Mouse (Mus musculus): ENCODE measurements around the gene Rcc1l. TPM values are rescaled to one million over a fixed set of nuclear protein-coding genes. Genes with fewer than 3 reads are reported as not detected.

Gene Rcc1l
- total RNA-seq, 2 experiments from 2014 or later: 18.6 to 20.4 TPM

GRCm38 (mm10) chr5:134170167-134170566 lies 6.4 kb downstream of the Rcc1l start:
- no peak for DNase-seq

DNA sequence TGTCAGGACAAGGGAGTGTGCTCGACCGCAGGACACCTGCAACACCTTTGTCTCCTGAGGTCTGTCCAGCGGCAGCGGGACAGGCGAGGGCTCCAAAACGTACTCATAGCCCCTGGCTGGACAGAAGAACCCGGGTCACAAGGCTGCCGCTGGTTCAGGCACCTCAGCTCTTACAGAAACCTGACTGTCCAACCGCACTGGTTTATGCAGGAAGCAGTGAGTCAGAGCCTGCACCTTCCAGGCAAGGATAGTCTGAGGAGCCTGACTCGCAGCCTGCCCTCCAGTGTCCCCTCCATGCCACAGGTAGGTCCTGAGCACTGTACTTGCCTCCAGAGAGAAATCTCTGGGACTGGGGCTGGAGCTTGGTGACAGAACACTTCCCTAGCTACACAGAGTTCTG lies 7.3 kb downstream of the Rcc1l start:
- DNase-seq: no peak

DNA sequence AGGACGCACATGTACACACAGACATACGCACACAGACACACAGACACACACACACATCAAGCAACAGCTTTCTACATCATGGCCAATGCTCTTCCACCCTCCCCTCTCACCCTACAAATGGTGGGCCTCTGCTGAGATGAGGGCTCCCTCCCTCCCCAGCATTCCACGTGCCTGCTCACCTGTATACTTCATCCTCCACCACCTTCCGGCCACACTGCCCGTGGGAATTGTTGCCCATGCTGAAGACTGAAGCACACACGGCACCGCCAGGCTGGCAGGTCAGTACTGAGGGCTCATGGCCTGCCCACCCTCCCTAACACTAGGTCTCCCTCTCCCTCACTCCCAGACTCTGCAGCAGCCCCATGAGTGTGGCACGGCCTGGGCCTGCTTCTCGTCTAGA lies 8.5 kb downstream of the Rcc1l start:
- DNase-seq: no peak

- no peak for DNase-seq
Observed at GRCm38 (mm10) chr5:134166642-134167041, 9.9 kb downstream of the Rcc1l start.

DNA sequence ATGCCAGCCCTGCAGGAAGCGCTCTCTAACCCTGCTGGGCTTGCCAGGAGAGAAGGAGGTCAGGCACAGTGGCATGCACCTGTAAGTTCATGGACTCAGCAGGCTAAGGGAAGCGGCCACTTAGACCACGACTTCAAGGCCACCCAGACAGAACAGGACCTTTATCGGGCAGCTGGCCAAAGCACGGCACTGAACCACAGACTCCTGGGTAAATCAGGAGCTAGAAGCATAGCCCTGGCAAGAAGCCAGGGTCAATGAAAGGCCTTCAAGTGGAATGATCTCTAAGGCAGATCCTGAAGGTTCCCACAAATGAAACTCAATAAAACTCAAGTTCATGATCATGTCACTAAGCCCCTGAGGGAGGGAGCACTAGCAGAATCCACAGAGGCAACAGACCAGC lies 11.9 kb downstream of the Rcc1l start:
- no peak for DNase-seq

DNA sequence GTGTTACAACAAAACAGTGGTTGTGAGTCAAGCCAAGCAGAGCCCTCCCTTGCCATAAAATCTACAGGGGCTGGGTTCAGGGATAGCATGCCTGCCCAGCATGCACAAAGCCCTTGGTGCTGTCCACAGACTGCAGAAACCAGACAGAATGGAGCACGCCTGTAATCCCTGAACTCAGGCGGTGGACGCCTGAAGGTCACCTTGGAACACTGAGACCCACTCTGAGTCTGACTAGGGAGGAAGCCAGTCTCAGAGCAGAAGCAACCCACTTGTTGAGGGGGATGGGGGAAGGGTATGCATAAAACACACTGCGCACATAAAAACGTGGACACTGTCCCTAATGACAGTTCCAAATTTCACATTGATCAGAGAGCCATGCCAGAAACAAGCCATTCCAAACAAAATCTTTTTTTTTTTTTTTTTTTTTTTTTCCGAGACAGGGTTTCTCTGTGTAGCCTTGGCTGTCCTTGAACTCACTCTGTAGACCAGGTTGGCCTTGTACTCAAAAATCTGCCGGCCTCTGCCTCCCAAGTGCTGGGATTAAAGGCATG lies 20.6 kb downstream of the Rcc1l start:
- no peak for DNase-seq

DNA sequence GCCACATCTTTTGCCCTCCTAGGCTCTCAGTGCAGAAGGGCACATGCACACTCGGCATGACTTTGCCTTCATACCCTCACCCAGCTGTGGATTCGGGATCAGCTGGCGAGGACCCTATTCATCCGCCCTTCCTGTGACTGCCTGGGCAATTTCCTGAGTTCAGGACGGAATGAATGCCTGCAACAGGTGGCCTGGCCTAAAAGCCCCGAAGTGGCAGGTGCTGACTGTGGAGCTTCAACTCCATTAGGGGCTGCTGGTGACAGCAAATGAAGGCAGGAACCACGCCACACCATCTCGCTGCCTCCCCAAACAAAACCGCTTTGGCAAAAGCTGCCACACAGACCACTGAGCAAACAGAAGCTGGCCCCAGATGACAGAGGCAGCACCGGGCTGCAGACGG lies 24.7 kb downstream of the Rcc1l start:
- no peak for DNase-seq

DNA sequence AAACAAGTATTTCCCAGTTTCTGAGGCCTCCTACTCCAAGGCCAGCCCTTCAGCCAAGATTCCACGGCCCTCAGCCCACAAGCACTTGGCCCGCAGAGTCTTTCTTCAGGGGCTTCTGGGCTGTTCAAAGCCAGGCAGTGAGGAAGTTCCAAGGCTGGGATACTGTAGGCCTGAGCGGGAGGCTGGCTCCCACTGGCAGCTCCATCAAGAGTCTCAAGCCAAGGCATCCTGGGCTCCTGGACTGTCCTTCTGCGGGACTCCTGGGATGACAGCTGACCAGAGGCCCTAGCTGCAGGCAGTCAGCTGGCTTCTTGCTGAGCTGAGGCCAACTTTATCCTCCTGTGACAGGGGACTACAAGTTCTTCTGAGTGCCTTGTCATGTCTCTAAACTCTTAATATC lies 28.4 kb downstream of the Rcc1l start:
- DNase-seq: peak; percentile 70

DNA sequence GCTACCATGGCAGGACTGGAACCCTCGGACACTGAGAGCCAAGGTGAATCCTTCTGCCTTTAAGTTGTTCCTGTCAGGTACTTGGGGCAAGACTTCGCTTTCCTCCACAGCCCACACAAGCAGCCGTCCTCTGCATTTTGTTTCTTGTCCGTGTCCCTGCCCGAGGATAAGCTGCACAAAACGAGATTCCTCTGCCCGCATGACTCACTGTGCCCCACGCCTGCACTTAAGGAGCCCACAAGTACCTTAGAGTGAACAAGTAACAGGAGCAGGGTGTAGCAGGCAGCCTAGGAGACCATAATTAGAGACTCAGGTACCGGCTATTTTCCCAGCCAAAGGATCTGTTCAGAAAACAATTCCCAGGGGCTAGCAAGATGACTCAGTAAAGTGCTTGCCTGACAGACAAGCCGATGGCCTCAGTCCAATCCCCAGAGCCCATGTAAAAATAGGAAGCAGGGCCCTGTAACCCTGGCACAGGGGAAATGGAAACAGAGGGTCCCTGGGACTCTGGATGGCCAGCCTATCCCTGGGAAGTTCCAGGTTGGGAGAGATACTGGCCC lies 29.3 kb downstream of the Rcc1l start:
- DNase-seq: no peak

DNA sequence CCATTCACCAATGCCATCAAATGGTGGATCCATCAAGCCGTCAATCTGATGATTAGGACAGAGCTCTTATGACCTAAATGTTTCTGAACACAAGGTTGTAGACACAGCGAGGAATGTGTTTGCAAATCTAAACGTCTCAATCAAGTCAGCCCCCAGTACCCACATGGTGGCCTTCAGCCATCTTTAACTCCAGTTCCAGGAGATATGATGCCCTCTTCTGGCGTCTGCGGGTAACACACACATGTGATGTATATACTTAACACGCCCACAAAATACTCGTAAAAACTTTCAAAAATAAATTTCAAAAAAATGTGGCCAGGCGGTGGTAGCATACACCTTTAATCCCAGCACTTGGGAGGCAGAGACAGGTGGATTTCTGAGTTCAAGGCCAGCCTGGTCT lies 31.6 kb downstream of the Rcc1l start:
- no peak for DNase-seq

DNA sequence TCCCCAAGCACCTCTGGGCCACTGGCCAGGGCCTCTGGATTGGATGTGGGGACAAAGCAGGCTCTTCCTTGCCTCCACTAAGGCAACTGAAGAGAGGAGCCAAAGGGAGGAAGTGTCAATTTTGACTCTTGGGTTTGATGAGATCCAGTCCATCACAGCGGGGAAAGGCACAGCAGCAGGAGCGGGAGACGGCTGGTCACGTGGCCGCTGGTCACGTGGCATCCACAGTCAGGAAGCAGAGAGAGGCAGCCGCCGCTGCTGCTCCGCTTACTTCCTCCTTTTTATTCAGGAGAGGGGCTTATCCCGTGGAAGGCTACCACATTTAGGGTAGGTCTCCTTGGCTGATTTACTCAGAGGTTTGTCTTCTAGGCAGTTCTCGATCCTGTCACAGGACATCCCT lies 34.2 kb downstream of the Rcc1l start:
- no peak for DNase-seq

GRCm38 (mm10) chr5:134141236-134141635 lies 35.3 kb downstream of the Rcc1l start:
- no peak for DNase-seq

GRCm38 (mm10) chr5:134139429-134139828 lies 37.1 kb downstream of the Rcc1l start:
- no peak for DNase-seq

DNA sequence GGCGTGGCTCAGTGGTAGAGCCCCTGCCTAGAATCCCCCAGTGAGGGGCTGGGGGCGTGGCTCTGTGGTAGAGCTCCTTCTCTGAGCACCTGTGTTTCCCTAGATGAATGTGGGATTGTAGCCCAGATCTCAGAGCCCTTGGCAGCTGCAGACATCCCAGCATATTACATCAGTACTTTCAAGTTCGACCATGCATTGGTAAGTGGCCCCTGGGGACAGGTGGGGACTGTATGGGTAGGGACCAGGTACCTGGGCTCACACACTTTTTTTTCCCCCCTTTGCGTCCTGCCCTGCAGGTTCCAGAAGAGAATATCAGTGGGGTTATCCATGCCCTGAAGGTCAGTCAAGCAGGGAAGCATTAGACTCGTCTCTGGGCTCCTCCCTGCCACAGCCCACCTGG lies 38.6 kb downstream of the Rcc1l start:
- no peak for DNase-seq

DNA sequence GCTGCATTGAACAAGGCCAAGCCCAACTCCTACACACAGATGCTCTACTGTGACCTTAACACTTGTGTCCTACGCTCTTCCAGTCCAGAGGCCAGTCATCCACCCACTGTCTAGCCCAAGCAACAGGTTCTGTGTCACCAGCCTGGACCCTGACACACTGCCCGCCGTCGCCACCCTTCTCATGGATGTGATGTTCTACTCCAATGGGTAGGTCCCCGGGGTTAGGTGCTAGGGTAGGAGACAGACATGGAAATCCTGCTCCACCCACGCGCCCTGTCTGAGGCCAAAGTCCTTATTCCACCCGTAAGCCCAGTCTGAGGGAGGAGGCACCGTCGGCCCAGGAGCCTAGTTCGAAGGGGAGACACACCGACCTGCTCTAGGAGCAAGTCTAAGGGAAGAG lies 40.6 kb downstream of the Rcc1l start:
- no peak for DNase-seq

DNA sequence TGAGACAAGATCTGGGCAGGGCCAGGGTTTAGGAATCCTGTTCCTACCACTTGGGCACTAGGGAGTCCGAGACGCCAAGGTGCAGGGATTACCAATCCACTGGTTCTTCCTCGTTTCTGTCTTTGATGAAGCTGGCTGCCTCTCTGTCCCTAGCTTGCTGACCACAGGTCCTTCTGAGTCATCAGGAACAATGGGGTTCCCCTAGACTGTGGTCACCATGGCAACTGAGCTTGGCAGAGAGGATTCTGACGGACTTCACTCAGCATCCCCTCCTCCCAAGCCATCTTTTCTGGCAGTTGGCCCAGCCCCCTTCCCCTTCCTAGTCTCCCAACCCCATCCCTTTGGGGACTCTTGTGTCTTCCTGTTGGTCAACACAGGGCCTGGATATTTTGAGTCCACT lies 45.0 kb downstream of the Rcc1l start:
- DNase-seq: no peak

DNA sequence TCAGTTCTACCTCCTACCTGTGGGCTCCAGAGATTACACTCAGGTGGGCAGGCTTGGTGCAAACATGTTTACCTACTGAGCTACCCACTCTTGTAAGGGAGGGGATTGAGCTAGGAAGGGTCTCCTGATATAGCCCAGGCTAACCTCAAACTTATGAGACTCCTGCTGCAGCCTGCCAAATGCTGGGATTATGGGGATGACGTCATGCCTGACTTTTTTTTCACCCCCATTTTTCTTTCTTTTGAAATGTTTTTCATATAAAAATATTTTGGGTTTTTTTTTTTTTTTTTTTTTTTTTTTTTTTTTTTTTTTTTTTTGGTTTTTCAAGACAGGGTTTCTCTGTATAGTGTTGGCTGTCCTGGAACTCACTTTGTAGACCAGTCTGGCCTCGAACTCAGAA lies 50.3 kb downstream of the Rcc1l start:
- DNase-seq: no peak

DNA sequence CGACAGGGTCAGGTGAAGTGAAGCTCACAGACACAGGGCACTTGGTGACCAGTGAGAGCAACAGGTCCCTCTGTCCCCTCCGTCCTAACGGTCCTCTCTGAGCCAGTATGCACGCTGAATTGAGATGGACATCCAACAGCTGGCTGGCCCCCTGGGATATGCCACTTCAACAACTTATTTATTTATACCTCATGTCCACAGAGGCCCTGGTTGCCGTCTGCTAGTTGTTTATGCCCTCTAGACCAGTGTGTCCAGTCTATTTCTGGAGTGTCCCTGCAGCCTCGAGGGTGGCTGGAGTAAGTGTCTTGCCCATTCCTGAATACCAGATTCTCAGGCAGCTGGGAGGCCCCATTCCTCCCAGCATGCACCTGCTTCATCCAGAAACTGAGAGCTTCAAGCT lies 52.7 kb downstream of the Rcc1l start:
- DNase-seq: peak; percentile 79

DNA sequence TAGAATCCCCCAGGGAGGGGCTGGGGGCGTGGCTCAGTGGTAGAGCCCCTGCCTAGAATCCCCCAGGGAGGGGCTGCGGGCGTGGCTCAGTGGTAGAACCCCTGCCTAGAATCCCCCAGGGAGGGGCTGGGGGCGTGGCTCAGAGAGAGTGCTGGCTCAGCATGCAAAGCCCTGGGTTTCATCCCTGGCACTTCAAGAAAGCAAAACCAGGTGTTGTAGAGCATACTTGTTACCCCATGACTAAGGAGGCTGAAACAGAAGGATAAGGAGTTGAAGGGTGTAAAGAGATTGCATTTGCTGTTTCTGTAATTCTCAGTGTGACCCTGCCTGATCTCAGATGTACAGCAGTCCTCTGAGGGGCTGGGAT lies 54.7 kb downstream of the Rcc1l start:
- DNase-seq: no peak

DNA sequence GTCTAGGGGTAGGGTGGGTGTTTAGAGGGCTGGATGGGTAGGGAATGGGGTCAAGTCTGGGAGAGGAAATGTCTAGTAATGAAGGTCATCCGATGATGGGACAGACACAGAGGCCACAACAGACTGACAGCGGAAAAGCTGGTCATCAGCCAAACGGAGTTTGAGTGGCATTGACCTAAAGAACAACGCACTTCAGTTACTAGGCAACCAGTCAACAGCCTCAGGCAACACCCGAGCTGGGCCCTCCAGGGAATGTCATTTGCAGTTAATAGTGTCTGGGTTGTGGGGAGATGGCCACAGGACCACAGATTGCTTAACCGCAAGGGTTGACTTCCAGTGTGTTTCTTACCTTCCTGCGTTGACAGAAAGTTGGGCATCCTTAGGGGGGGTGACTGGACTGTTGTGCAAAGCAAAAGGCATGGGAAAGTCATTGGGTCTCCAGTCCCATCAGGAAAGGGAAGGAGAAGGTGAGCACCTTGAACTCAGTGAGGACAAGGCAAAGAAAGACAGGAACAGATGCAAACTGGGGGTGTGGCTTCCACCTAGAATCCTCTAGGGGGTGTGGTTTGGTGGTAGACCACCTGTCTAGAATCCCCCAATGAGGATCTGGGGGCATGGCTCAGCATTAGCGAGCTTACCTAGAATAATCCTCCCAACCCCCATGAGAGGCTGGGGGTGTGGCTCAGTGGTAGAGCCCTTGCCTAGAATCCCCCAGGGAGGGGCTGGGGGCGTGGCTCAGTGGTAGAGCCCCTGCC lies 55.3 kb downstream of the Rcc1l start:
- DNase-seq: peak; percentile 41

DNA sequence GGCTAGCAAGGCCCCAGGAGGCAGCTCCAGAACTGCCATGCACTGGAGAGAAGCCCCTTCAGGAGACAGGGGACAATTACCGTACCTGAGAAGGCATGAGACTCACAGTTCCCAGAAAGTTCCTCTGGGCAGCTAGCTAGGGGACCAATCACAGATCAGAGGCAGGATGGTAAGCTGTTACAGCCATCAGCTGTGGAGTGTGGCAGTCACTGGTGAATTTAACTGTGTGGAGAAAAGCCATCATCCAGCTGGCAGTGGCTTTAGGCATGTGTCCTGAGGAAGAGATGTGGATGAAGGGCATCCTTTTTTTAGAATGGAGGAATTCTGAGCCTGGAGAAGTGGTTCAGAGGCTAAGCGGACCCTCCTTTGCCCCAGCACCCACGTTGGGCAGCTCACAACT lies 56.4 kb downstream of the Rcc1l start:
- DNase-seq: no peak

- peak; percentile 91 for DNase-seq
Observed at GRCm38 (mm10) chr5:134119481-134120120, 57.0 kb downstream of the Rcc1l start.

- DNase-seq: no peak
Observed at GRCm38 (mm10) chr5:134118798-134119407, 57.7 kb downstream of the Rcc1l start.

All from gastrocnemius, postnatal 25 days (tissue).